Mouse (Mus musculus) kidney, embryonic 16.5 days (tissue): Measurements from ENCODE around the gene Car12. TPM values are rescaled to one million over a fixed set of nuclear protein-coding genes. Genes with fewer than 3 reads are reported as not detected.

Experiments
- ATAC-seq: fragments of 200-750 bp; cut with Nextera tagmentation; 2 replicates; pipeline ENCODE4 v1.8.0; 2017; ENCODE audit warnings: moderate TSS enrichment; ENCODE audit not compliant: low FRiP score, low TSS enrichment
- H3K27ac ChIP-seq: fragments of 300-500 bp; sonication (generic); 2 replicates; pipeline ENCODE4 v1.5.1; 2014; ENCODE audit warnings: low read length
- H3K27me3 ChIP-seq: fragments of 300-500 bp; sonication (generic); 2 replicates; pipeline ENCODE4 v1.6.1; 2014; ENCODE audit warnings: low read length, control low read depth, mixed read lengths; ENCODE audit not compliant: insufficient read depth
- H3K36me3 ChIP-seq: fragments of 300-500 bp; sonication (generic); 2 replicates; pipeline ENCODE4 v1.6.1; 2014; ENCODE audit warnings: low read length, control low read depth, mixed read lengths; ENCODE audit not compliant: insufficient read depth
- H3K4me1 ChIP-seq: fragments of 300-500 bp; sonication (generic); 2 replicates; pipeline ENCODE4 v1.6.1; 2014; ENCODE audit warnings: low read length, control low read depth, mixed read lengths; ENCODE audit not compliant: insufficient read depth
- H3K4me2 ChIP-seq: fragments of 300-500 bp; sonication (generic); replicated peaks from 2 replicates; pipeline ENCODE4 v1.6.1; 2014; ENCODE audit warnings: low read depth, low read length
- H3K4me3 ChIP-seq: fragments of 300-500 bp; sonication (generic); 2 replicates; pipeline ENCODE4 v1.5.1; 2014; ENCODE audit warnings: mild to moderate bottlenecking, low read length
- H3K9ac ChIP-seq: fragments of 300-500 bp; sonication (generic); replicated peaks from 2 replicates; pipeline ENCODE4 v1.6.1; 2014; ENCODE audit warnings: low read length
- H3K9me3 ChIP-seq: fragments of 300-500 bp; sonication (generic); 2 replicates; pipeline ENCODE4 v1.6.1; 2016; ENCODE audit warnings: low read length, control low read depth
- WGBS: fragments of 180-500 bp; shearing (Covaris S2); extraction: QIAGEN DNeasy Blood & Tissue Kit; methylation state at CpG from one replicate; pipeline ENCODE4 v1.1.7; 2014; 5-methylcytosine and 5-hydroxymethylcytosine counted together
- polyA plus RNA-seq: library from polyadenylated mRNA; unstranded; fragments of >200 nt; fragmentation: Nextera tagmentation; extraction: Ambion mirVana; gene quantifications from 2 replicates; pipeline ENCODE4 v1.2.1, GENCODE M21; 2015

Gene Car12
- polyA plus RNA-seq, 1 experiment from 2014 or later, result 30.7 TPM

- Histone ChIP-seq H3K36me3 (no peaks in the 10 kb centered on the region), H3K4me3 (no peak overlapping the region), H3K4me2 (no peak overlapping the region), H3K27me3 (no peaks in the 10 kb centered on the region), H3K4me1 (no peaks in the 10 kb centered on the region), H3K9me3 (peaks cover 5% of the 10 kb centered on the region; the same call in 1 of the 2 replicates), H3K27ac (no peak overlapping the region), H3K9ac (no peak overlapping the region)
- 50% methylated on average over 6 of the region's 6 CpGs for WGBS
- ATAC-seq, result no peak
Measured at GRCm38 (mm10) chr9:66680102-66680501, 33.4 kb upstream of the Car12 start.

DNA sequence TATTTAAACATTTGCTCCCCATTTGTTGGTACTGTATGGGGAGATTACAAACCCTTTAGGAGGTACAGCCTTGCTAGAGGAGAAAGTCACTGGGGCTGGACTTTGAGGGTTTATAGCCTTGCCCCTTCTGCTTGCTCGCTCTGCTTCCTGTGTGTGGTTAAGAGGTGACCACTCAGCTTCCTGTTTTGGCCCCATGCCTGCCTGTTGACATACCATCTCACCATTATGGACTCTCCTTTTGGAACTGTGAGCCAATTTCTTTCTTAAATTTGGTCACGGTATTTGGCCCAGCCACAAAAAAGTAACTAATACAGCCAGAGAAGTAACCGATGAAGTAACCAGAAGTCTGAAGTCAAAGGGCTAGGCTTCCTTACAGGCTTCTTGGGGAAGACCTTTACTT is 30.7 kb upstream of the Car12 start:
- Histone ChIP-seq H3K9me3 (0 out of 2 replicates have a peak, but pooled peaks cover under 1% of the 10 kb centered on the region), H3K36me3 (no peaks in the 10 kb centered on the region), H3K4me1 (no peaks in the 10 kb centered on the region), H3K9ac (no peak overlapping the region), H3K4me3 (no peak overlapping the region), H3K4me2 (no peak overlapping the region), H3K27me3 (no peaks in the 10 kb centered on the region), H3K27ac (no peak overlapping the region)
- WGBS, result 83% methylated on average over 3 of the region's 3 CpGs
- ATAC-seq, result no peak

DNA sequence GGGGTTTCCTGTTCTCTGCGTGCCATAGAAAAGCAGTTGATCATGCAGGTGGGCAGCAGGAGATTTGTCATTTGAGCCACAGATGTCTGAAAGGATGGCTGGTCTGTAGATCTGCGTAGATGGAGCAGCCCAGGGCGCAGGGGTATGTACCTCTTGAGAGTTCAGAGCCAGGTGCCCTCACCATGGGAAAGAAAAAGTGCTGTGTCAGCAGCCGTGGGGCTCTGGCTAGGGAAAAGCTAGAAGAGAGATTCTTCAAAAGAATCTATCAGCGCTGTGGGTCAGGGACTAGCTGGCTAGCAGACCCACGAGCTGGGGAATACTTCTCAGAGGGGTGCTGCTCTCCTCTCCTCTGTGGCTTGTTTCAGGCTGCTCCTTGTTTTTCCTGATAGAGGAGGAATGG is 27.8 kb upstream of the Car12 start:
- no peak overlapping the region for H3K27ac ChIP-seq

GRCm38 (mm10) chr9:66687713-66688112 is 25.8 kb upstream of the Car12 start:
- Histone ChIP-seq H3K27me3 (no peaks in the 10 kb centered on the region), H3K9me3 (no peaks in the 10 kb centered on the region), H3K4me3 (no peak overlapping the region), H3K36me3 (no peaks in the 10 kb centered on the region), H3K4me2 (no peak overlapping the region), H3K9ac (no peak overlapping the region), H3K4me1 (no peaks in the 10 kb centered on the region), H3K27ac (no peak overlapping the region)
- 70% methylated on average over 2 of the region's 2 CpGs for WGBS
- ATAC-seq, result no peak

More for the DNA sequence above, 27.8 kb upstream of the Car12 start:
- Histone ChIP-seq H3K9me3 (no peaks in the 10 kb centered on the region), H3K36me3 (no peaks in the 10 kb centered on the region), H3K4me1 (no peaks in the 10 kb centered on the region), H3K4me3 (no peak overlapping the region), H3K4me2 (no peak overlapping the region), H3K27me3 (no peaks in the 10 kb centered on the region), H3K9ac (no peak overlapping the region)
- 63% methylated on average over 6 of the region's 6 CpGs for WGBS
- ATAC-seq, result no peak

- no peaks in the 10 kb centered on the region for H3K36me3 ChIP-seq
- no peak overlapping the region for H3K4me2 ChIP-seq
- peak; percentile 59 for ATAC-seq
- no peak overlapping the region for H3K9ac ChIP-seq
- no peaks in the 10 kb centered on the region for H3K4me1 ChIP-seq
- WGBS, result 75% methylated on average over 4 of the region's 4 CpGs
- H3K4me3 ChIP-seq, result no peak overlapping the region
- no peak overlapping the region for H3K27ac ChIP-seq
- H3K27me3 ChIP-seq, result no peaks in the 10 kb centered on the region
- no peaks in the 10 kb centered on the region for H3K9me3 ChIP-seq
Measured at GRCm38 (mm10) chr9:66691683-66692305, 21.7 kb upstream of the Car12 start.

GRCm38 (mm10) chr9:66697355-66698140 is 15.9 kb upstream of the Car12 start:
- no peak overlapping the region for H3K9ac ChIP-seq
- H3K4me2 ChIP-seq, result no peak overlapping the region
- no peaks in the 10 kb centered on the region for H3K27me3 ChIP-seq
- peaks cover 10% of the 10 kb centered on the region for H3K4me1 ChIP-seq
- H3K9me3 ChIP-seq, result no peaks in the 10 kb centered on the region
- H3K36me3 ChIP-seq, result no peaks in the 10 kb centered on the region
- peak overlapping the region; percentile 64 for H3K27ac ChIP-seq
- WGBS, result 61% methylated on average over 7 of the region's 7 CpGs
- no peak overlapping the region for H3K4me3 ChIP-seq
- peak; percentile 98 for ATAC-seq

GRCm38 (mm10) chr9:66699748-66700147 is 13.7 kb upstream of the Car12 start:
- Histone ChIP-seq H3K36me3 (no peaks in the 10 kb centered on the region), H3K4me1 (peaks cover 10% of the 10 kb centered on the region), H3K4me3 (no peak overlapping the region), H3K27ac (no peak overlapping the region), H3K9ac (no peak overlapping the region), H3K4me2 (no peak overlapping the region), H3K27me3 (no peaks in the 10 kb centered on the region), H3K9me3 (no peaks in the 10 kb centered on the region)
- no peak for ATAC-seq
- WGBS, result 88% methylated on average over 4 of the region's 4 CpGs

DNA sequence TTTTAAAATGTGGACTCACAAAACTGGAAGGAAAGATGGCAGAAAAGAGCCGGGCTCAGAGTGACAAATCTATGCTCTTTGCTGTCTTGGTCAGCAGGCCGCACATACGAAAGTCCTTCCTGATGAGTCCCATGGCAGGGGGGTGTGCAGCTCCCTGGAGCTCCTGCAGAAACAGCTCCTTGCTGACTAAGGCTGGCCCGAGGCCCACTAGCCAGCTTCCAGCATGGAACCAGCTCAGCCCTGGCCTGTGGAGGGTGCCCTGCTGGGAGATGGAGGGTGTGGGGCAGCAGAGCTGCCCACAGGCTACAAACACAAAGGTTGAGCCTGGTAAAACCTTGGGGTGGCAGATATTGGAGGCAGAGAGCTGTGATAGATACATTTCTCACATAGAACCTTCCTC is 10.5 kb upstream of the Car12 start:
- no peak overlapping the region for H3K4me2 ChIP-seq
- no peak overlapping the region for H3K4me3 ChIP-seq
- peaks cover 9% of the 10 kb centered on the region for H3K4me1 ChIP-seq
- WGBS, result 76% methylated on average over 4 of the region's 4 CpGs
- H3K36me3 ChIP-seq, result no peaks in the 10 kb centered on the region
- no peaks in the 10 kb centered on the region for H3K9me3 ChIP-seq
- H3K27ac ChIP-seq, result no peak overlapping the region
- no peaks in the 10 kb centered on the region for H3K27me3 ChIP-seq
- H3K9ac ChIP-seq, result no peak overlapping the region
- ATAC-seq, result no peak

DNA sequence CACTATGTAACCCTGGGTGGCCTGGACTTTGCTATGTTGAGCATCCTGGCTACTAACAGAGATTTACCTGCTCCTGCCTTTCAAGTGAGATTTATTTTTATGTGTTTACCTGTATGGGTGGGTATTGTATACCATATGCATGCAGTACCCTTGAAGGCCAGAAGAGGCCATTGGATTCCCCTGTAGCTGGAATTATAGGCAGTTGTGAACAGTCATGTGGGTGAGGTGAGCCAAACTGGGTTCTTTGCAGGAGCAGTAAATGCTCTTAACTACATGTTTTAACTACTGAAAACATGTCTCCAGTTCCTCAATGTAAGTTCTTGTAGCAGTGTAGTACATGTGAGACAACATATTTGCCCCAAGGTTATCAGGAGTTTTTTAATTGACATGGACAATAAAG is 8.1 kb upstream of the Car12 start:
- no peak overlapping the region for H3K27ac ChIP-seq
- no peaks in the 10 kb centered on the region for H3K9me3 ChIP-seq
- no peaks in the 10 kb centered on the region for H3K27me3 ChIP-seq
- H3K4me2 ChIP-seq, result no peak overlapping the region
- peaks cover 21% of the 10 kb centered on the region for H3K4me1 ChIP-seq
- no peak overlapping the region for H3K4me3 ChIP-seq
- ATAC-seq, result no peak
- no peak overlapping the region for H3K9ac ChIP-seq
- H3K36me3 ChIP-seq, result no peaks in the 10 kb centered on the region

GRCm38 (mm10) chr9:66705766-66706165 is 7.7 kb upstream of the Car12 start:
- Histone ChIP-seq H3K9me3 (no peaks in the 10 kb centered on the region), H3K4me1 (peaks cover 21% of the 10 kb centered on the region), H3K36me3 (no peaks in the 10 kb centered on the region), H3K27me3 (no peaks in the 10 kb centered on the region), H3K4me2 (no peak overlapping the region), H3K9ac (no peak overlapping the region), H3K4me3 (no peak overlapping the region), H3K27ac (no peak overlapping the region)
- 0 out of 2 replicates have a peak, but pooled peaks have one; percentile 21 for ATAC-seq
- WGBS, result 68% methylated on average over 2 of the region's 2 CpGs
